ENCODE assay signal across 9 mouse cellular contexts in the genomic region with DNA sequence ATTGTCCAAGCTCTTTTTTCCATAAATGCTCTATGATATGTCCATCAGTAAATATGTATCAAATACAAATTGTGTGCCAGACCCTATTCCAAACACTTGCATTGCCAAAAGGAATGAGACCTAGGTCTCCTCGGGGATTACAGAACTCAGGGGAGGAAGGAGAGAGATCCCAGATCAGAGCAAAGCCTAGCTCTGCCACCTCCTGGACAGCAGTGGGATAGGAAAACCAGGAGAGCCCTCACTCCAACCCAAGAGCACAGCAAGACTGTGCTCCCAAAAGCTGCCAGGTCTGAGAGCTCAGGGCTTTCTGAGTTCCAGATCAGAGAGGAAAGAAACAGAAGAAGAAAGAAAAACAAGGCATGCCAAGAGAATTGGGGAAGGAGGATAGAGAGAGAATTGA. TPM values are rescaled to one million over a fixed set of nuclear protein-coding genes. Genes with fewer than 3 reads are reported as not detected.
DNase-seq lines count a peak whose midpoint lies in the region; ATAC-seq and TF ChIP-seq lines count a peak whose summit lies in the region.
"Had no signal": no experiment of that assay in that cellular context is flagged by ENCODE, and none has a peak within 500 bp of the region (broad histone marks: within the 10 kb centered on the region; RNA-seq: fewer than 3 reads in every experiment).

No protein-coding gene starts in this region.

- H3K4me1 ChIP-seq in testis, adult 2 months (ENCODE audit: control insufficient read depth, insufficient read depth, low read length): peaks cover 3% of the 10 kb centered on the region; the same call in 1 of the 2 replicates
- no peaks in the 10 kb centered on the region for H3K4me1 ChIP-seq in cortical plate, adult 2 months (ENCODE audit: control insufficient read depth, insufficient read depth, low read length)
- no peaks in the 10 kb centered on the region for H3K4me1 ChIP-seq in hindbrain, embryonic 11.5 days (replicated peaks; ENCODE audit: control insufficient read depth, insufficient read depth, low read length)
- H3K4me1 ChIP-seq: lung, embryonic 15.5 days had no signal

- peak; percentile 11 to 31 for DNase-seq in heart, postnatal 10 days
- no peak for DNase-seq in heart, adult 18-20 months
- DNase-seq in testis, postnatal 14 days (ENCODE audit: low spot score): no peak
- peak; percentile 14 for DNase-seq in right cerebral cortex, postnatal 4 days
- DNase-seq in hindbrain, embryonic 11.5 days (ENCODE audit: low spot score): no peak

- H3K36me3 ChIP-seq in testis, adult 2 months (ENCODE audit: control insufficient read depth, insufficient read depth, low read length): no peaks in the 10 kb centered on the region
- no peaks in the 10 kb centered on the region for H3K36me3 ChIP-seq in hindbrain, embryonic 11.5 days (ENCODE audit: control insufficient read depth, insufficient read depth, low read length)
- H3K36me3 ChIP-seq: lung, embryonic 15.5 days had no signal

- peak; percentile 34; the same call in 1 of the 2 replicates for TF ChIP-seq CTCF in testis, adult 2 months (IDR thresholded peaks at IDR 0.05; ENCODE audit: control insufficient read depth, insufficient read depth, insufficient replicate concordance, low read depth, low read length)
- peak; percentile 59 for TF ChIP-seq CTCF in cortical plate, adult 2 months (IDR thresholded peaks at IDR 0.05; ENCODE audit: extremely low read depth, insufficient read depth, low read length)

- 37% methylated on average over 1 of the region's 1 CpGs for WGBS in hindbrain, embryonic 11.5 days

- H3K27me3 ChIP-seq in testis, adult 2 months (ENCODE audit: control insufficient read depth, insufficient read depth, low read length): no peaks in the 10 kb centered on the region
- H3K27me3 ChIP-seq in hindbrain, embryonic 11.5 days (ENCODE audit: control insufficient read depth, insufficient read depth, low read length): no peaks in the 10 kb centered on the region
- H3K27me3 ChIP-seq: lung, embryonic 15.5 days had no signal

- intact Hi-C loops in heart, postnatal 10 days (cut with DNase I): no loop called here

- H3K27ac ChIP-seq in testis, adult 2 months (ENCODE audit: control insufficient read depth, insufficient read depth, low read depth, low read length): no peak overlapping the region
- H3K27ac ChIP-seq in cortical plate, adult 2 months (ENCODE audit: insufficient read depth, low read length): no peak overlapping the region
- H3K27ac ChIP-seq in hindbrain, embryonic 11.5 days (ENCODE audit: low read depth, low read length): no peak overlapping the region
- H3K27ac ChIP-seq: lung, embryonic 15.5 days had no signal

- TF ChIP-seq POLR2A in testis, adult 2 months (IDR thresholded peaks at IDR 0.05; ENCODE audit: control insufficient read depth, low read depth, low read length): no peak
- no peak for TF ChIP-seq POLR2A in cortical plate, adult 2 months (IDR thresholded peaks at IDR 0.05; ENCODE audit: extremely low read depth, insufficient read depth, low read length)

- H3K4me3 ChIP-seq in testis, adult 2 months (ENCODE audit: control insufficient read depth, low read depth, low read length): no peak overlapping the region
- H3K4me3 ChIP-seq in cortical plate, adult 2 months (ENCODE audit: insufficient read depth, low read length): no peak overlapping the region
- H3K4me3 ChIP-seq in hindbrain, embryonic 11.5 days (ENCODE audit: low read depth, low read length): no peak overlapping the region
- H3K4me3 ChIP-seq: lung, embryonic 15.5 days had no signal

- H3K4me2 ChIP-seq in hindbrain, embryonic 11.5 days (replicated peaks; ENCODE audit: low read depth, low read length): no peak overlapping the region
- H3K4me2 ChIP-seq: lung, embryonic 15.5 days had no signal

- no peak for ATAC-seq in CD4-positive, CD25-positive, alpha-beta regulatory T cell, adult 4 months
- ATAC-seq in hindbrain, embryonic 11.5 days (ENCODE audit: low FRiP score): no peak

- no peaks in the 10 kb centered on the region for H3K9me3 ChIP-seq in hindbrain, embryonic 11.5 days (ENCODE audit: control insufficient read depth, low read length)
- H3K9me3 ChIP-seq: lung, embryonic 15.5 days had no signal

- no peak overlapping the region for H3K9ac ChIP-seq in hindbrain, embryonic 11.5 days (ENCODE audit: low read depth, low read length)
- H3K9ac ChIP-seq: lung, embryonic 15.5 days had no signal

RNA-seq across cellular contexts. Expression of gene Gm5678, which starts 1.2 kb away (rescaled TPM):
- total RNA-seq in heart, postnatal 10 days (2021): 1 to 10 TPM; 1.4 to 1.8 TPM
- total RNA-seq in heart, adult 18-20 months (2021): 1 to 10 TPM in 1 of 2 experiments, under 1 TPM in 1; 0.95 to 1.7 TPM
- polyA plus RNA-seq in testis, adult 2 months (2012; rRNA removed): not detected in 2 replicates
- 0.36 and 0.79 TPM in 2 replicates for polyA plus RNA-seq in cortical plate, adult 2 months (2012; rRNA removed)
- polyA plus RNA-seq in CD4-positive, CD25-positive, alpha-beta regulatory T cell, adult 4 months (2017; shearing (Covaris generic)): not detected
- not detected in 2 replicates for polyA plus RNA-seq in hindbrain, embryonic 11.5 days (2014; fragmentation: Nextera tagmentation; extraction: Ambion mirVana)
- polyA plus RNA-seq: lung, embryonic 15.5 days had no signal

RNA-seq across cellular contexts. Expression of gene Cbr1, which starts 21.1 kb away (rescaled TPM):
- 10 to 100 TPM; 29.0 to 34.0 TPM for total RNA-seq in heart, postnatal 10 days (2021)
- total RNA-seq in heart, adult 18-20 months (2021): 10 to 100 TPM; 32.0 to 34.9 TPM
- polyA plus RNA-seq in testis, adult 2 months (2012; rRNA removed): 35.7 and 51.9 TPM in 2 replicates
- 121 and 132 TPM in 2 replicates for polyA plus RNA-seq in cortical plate, adult 2 months (2012; rRNA removed)
- polyA plus RNA-seq in CD4-positive, CD25-positive, alpha-beta regulatory T cell, adult 4 months (2017; shearing (Covaris generic)): 10 to 100 TPM; 47.7 to 49.9 TPM
- 107 and 110 TPM in 2 replicates for polyA plus RNA-seq in hindbrain, embryonic 11.5 days (2014; fragmentation: Nextera tagmentation; extraction: Ambion mirVana)

RNA-seq across cellular contexts. Expression of gene Setd4, which starts 22.9 kb away (rescaled TPM):
- 1 to 10 TPM; 1.3 to 3.4 TPM for total RNA-seq in heart, postnatal 10 days (2021)
- 1 to 10 TPM; 2.0 to 2.5 TPM for total RNA-seq in heart, adult 18-20 months (2021)
- 6.2 and 7.7 TPM in 2 replicates for polyA plus RNA-seq in testis, adult 2 months (2012; rRNA removed)
- polyA plus RNA-seq in cortical plate, adult 2 months (2012; rRNA removed): 20.4 and 24.0 TPM in 2 replicates
- 10 to 100 TPM; 34.6 to 43.5 TPM for polyA plus RNA-seq in CD4-positive, CD25-positive, alpha-beta regulatory T cell, adult 4 months (2017; shearing (Covaris generic))
- 9.8 and 10.3 TPM in 2 replicates for polyA plus RNA-seq in hindbrain, embryonic 11.5 days (2014; fragmentation: Nextera tagmentation; extraction: Ambion mirVana)

RNA-seq across cellular contexts. Expression of gene Cbr3, which starts 56.3 kb away (rescaled TPM):
- 1 to 10 TPM; 3.5 to 4.5 TPM for total RNA-seq in heart, postnatal 10 days (2021)
- total RNA-seq in heart, adult 18-20 months (2021): 1 to 10 TPM; 2.5 to 2.6 TPM
- 1.3 and 2.0 TPM in 2 replicates for polyA plus RNA-seq in testis, adult 2 months (2012; rRNA removed)
- polyA plus RNA-seq in cortical plate, adult 2 months (2012; rRNA removed): 18.5 and 22.1 TPM in 2 replicates
- polyA plus RNA-seq in CD4-positive, CD25-positive, alpha-beta regulatory T cell, adult 4 months (2017; shearing (Covaris generic)): not detected
- 0.67 and 0.82 TPM in 2 replicates for polyA plus RNA-seq in hindbrain, embryonic 11.5 days (2014; fragmentation: Nextera tagmentation; extraction: Ambion mirVana)

Comparison
In these comparisons a context has a peak if more than half of its experiments do, and no peak if none do; other contexts are left out.
1. DNase-seq: peak in heart, postnatal 10 days (2 of 2) and right cerebral cortex, postnatal 4 days (single experiment); none in heart, adult 18-20 months (0 of 2), testis, postnatal 14 days (single experiment) and hindbrain, embryonic 11.5 days (single experiment).